Mouse (Mus musculus): ENCODE data around the gene H3f3b. TPM values are rescaled to one million over a fixed set of nuclear protein-coding genes. Genes with fewer than 3 reads are reported as not detected.

The H3f3b gene
- polyA plus RNA-seq (2017; shearing (Covaris generic)) = 2,017 TPM

DNA sequence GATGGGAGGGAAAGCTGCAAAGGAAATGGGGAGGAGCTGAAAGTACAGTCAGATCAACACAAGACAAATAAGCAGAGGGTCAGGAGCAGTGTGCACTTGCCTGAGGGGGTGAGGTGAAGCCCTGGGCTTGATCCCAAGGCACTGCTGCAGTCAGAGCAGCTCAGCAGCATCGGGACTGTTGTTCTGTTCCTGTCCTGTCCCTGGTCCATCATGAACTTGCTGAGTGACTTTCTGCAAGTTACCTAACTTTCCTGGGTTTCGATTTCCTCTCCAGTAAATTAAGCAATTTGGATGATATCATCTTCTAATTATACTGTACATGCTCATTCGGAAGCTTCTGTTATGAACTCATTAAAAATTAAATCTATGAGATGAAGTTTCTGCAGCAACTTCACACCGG is at the start of gene H3f3b:
TSS of gene H3f3b (minus strand) at position 207 of the 400 bp plus-strand sequence.

DNA sequence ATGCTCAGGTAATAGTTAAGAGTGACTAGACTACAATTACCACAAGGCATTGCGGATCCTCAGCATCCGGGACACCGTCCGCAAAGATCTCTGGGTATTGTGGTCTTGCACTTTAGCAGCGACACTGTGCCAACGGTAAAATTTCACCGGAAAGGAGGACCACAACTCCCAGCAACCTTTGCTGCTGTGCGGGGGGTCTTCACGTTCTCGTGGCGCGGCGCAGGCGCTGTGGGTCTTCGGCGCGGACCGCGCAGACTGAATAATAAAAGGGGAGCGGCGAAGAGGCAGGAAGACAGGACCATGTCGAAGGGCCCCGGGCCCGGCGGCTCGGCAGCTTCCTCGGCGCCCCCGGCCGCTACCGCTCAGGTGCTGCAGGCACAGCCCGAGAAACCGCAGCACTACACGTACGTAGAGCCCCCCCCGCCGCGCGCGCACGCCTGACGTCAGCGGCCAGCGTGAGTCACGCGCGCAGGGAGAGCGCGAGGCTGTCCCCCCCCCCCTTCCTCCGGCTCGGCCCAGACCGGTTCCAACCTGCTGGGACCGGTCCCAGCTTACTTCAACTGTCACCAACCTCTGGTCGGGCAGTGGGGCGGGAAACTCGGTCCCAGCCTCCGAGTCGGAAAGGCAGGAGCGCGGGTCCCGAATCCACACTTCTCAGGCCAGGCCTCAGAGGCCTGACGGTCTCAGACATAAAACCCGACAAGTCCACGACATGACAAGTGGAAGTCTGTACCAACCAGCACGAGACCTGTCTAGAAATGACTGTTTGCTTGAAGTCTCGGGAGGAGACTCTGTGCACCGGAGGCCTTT is 2.5 kb upstream of the H3f3b start, which contains the start of gene Unk:
TSS of gene Unk (plus strand) at position 235 of the 810 bp plus-strand sequence.

DNA sequence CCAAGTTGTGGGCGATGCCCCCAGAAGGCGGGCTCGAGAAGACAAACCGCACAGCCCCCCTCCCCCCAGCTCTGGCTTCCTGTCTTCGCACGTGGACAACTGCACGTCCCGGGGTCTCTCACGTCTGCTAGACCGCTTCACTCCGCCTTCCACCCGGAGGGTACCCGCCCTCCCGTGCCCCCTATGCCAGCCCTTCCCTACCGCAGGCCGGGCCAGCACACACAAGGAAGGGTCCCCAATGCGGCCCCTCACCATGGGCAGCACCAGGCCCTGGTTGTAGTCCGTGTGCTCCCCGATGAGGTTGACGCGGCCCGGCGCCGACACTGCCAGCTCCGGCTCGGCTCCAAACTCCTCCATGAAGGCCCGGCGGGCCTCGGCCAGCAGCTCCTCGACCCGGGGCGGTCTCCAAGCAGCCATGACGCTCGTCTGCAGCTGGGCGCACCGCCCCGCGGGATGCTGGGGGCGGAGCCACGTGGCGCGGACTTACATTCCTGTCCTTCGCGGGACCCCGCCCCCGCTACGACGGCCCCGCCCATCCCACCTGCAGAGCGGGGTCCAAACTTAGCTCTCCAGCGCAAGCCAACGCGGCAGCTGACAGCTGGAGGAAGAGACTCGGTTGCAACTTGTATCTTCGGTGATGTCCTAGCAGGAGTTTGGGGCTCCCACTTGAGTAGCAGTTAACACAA is 15.4 kb downstream of the H3f3b start, which contains the start of gene Galk1:
TSS of gene Galk1 (minus strand) at position 458 of the 686 bp plus-strand sequence.

DNA sequence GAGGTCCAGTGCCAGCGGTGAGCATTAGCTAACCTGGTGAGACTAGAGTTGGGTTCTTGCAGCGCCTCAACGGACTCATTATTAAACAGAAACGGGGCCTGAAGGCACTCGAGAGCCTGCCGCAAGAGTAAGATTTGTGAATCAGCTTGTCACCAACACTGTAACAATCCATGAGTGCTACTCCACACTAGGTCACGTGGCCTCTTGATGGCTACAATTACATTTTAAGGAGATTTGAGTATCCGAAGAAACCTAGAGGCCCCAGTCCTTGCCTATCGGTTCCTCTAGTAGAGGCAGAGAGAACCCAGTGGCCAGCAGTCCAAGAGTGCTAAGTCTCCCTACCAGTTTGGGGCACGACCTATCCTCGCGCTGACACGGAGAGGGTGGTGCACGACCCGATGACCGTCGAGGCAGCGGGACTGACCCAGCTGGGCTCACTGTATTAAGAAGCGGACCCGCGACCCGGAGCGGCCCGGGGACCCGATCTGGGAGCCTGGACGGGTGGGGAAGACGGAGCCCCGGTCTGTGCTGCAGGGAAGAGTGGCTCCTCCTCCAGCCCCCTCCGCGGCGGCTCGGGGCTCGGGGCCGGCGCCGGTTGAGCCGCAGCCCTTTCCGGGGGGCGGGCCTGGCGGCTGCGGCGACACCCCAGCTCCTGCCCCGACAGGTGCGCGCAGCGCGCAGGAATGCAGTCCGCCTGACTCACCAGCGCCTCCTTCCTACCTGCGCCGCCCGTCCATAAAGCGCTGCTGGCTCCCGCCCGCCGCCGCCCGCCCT is 53.3 kb downstream of the H3f3b start, which contains the start of gene Itgb4:
TSS of gene Itgb4 (plus strand) at position 401 of the 774 bp plus-strand sequence.

Other genes with a start within 250 kb of the H3f3b start
- gene Caskin2, start 214.3 kb downstream of the H3f3b start, polyA plus RNA-seq (2017; shearing (Covaris generic)) = 1.2 TPM
- 29.4 TPM for gene Tsen54, start 213.2 kb downstream of the H3f3b start, polyA plus RNA-seq (2017; shearing (Covaris generic))
- gene Llgl2, start 203.9 kb downstream of the H3f3b start, polyA plus RNA-seq (2017; shearing (Covaris generic)) = 29.6 TPM
- gene Myo15b, start 169.6 kb downstream of the H3f3b start, polyA plus RNA-seq (2017; shearing (Covaris generic)) = 1.2 TPM
- gene Smim5, start 128.0 kb downstream of the H3f3b start, polyA plus RNA-seq (2017; shearing (Covaris generic)) = 0.99 TPM
- gene Smim6, start 115.9 kb downstream of the H3f3b start, polyA plus RNA-seq (2017; shearing (Covaris generic)) = 0.93 TPM
- 35.5 TPM for gene Sap30bp, start 94.7 kb downstream of the H3f3b start, polyA plus RNA-seq (2017; shearing (Covaris generic))
- gene Recql5, start 94.5 kb downstream of the H3f3b start, polyA plus RNA-seq (2017; shearing (Covaris generic)) = 10.7 TPM
- 0.16 TPM for gene Itgb4, start 53.3 kb downstream of the H3f3b start, polyA plus RNA-seq (2017; shearing (Covaris generic))
- gene Galk1, start 15.2 kb downstream of the H3f3b start, polyA plus RNA-seq (2017; shearing (Covaris generic)) = 14.0 TPM
- gene Unk, start 2.4 kb upstream of the H3f3b start, polyA plus RNA-seq (2017; shearing (Covaris generic)) = 34.0 TPM
- gene Unc13d, start 50.0 kb upstream of the H3f3b start, polyA plus RNA-seq (2017; shearing (Covaris generic)) = 80.1 TPM
- gene Wbp2, start 59.0 kb upstream of the H3f3b start, polyA plus RNA-seq (2017; shearing (Covaris generic)) = 295 TPM
- gene Trim47, start 99.2 kb upstream of the H3f3b start, polyA plus RNA-seq (2017; shearing (Covaris generic)) = not detected
- gene Trim65, start 103.2 kb upstream of the H3f3b start, polyA plus RNA-seq (2017; shearing (Covaris generic)) = 10.7 TPM
- 73.6 TPM for gene Mrpl38, start 110.9 kb upstream of the H3f3b start, polyA plus RNA-seq (2017; shearing (Covaris generic))
- gene Fbf1, start 140.2 kb upstream of the H3f3b start, polyA plus RNA-seq (2017; shearing (Covaris generic)) = 6.8 TPM
- 33.3 TPM for gene Ten1, start 170.9 kb upstream of the H3f3b start, polyA plus RNA-seq (2017; shearing (Covaris generic))
- gene Acox1, start 171.1 kb upstream of the H3f3b start, polyA plus RNA-seq (2017; shearing (Covaris generic)) = 22.2 TPM
- 0.17 TPM for gene Evpl, start 210.1 kb upstream of the H3f3b start, polyA plus RNA-seq (2017; shearing (Covaris generic))
- 69.2 TPM for gene Srp68, start 246.3 kb upstream of the H3f3b start, polyA plus RNA-seq (2017; shearing (Covaris generic))